In genomic region chr1:151631061-151631460, GRCm38 (mm10) we compare ENCODE assay signal across 22 mouse cellular contexts.
DNase-seq lines count a peak whose midpoint lies in the region; ATAC-seq and TF ChIP-seq lines count a peak whose summit lies in the region.
"Had no signal": no experiment of that assay in that cellular context is flagged by ENCODE, and none has a peak within 500 bp of the region (broad histone marks: within the 10 kb centered on the region; RNA-seq: fewer than 3 reads in every experiment).

No protein-coding gene starts in this region.

- no peak overlapping the region for H3K9ac ChIP-seq in stomach, embryonic 14.5 days (replicated peaks; ENCODE audit: low read depth, low read length)
- H3K9ac ChIP-seq in stomach, postnatal 0 days (ENCODE audit: low read length) = no peak overlapping the region
- H3K9ac ChIP-seq: embryonic facial prominence, embryonic 12.5 days; embryonic facial prominence, embryonic 15.5 days; forebrain, postnatal 0 days; hindbrain, embryonic 12.5 days; intestine, embryonic 15.5 days had no signal

- H3K4me2 ChIP-seq in stomach, embryonic 14.5 days (replicated peaks; ENCODE audit: low read depth, low read length) = no peak overlapping the region
- H3K4me2 ChIP-seq in stomach, postnatal 0 days (replicated peaks; ENCODE audit: low read depth) = no peak overlapping the region
- H3K4me2 ChIP-seq: embryonic facial prominence, embryonic 12.5 days; embryonic facial prominence, embryonic 15.5 days; heart, embryonic 11.5 days; hindbrain, embryonic 12.5 days had no signal

- TF ChIP-seq EP300 in stomach, postnatal 0 days (optimal IDR thresholded peaks at IDR 0.05) = no peak

- DNase-seq in heart, embryonic 10.5 days (ENCODE audit: low spot score) = peak; percentile 17
- DNase-seq in heart, adult 8-10 months (ENCODE audit: low spot score) = no peak
- DNase-seq in kidney, postnatal 10 days = peak; percentile 28
- no peak for DNase-seq in kidney, adult 9 months
- no peak for DNase-seq in stomach, postnatal 0 days (ENCODE audit: low spot score)
- DNase-seq in urinary bladder, postnatal 10 days (ENCODE audit: low spot score) = no peak
- DNase-seq: adrenal gland, adult 2 months; adrenal gland, postnatal 14 days; cerebellum, adult 11 months; cerebellum, adult 2 months; cerebellum, adult 9-11 months; cerebellum, postnatal 25 days; forebrain, postnatal 0 days; gastrocnemius, postnatal 10 days; gastrocnemius, postnatal 36 days had no signal

- WGBS in heart, embryonic 10.5 days = 60% methylated on average over 2 of the region's 2 CpGs
- 13% methylated on average over 2 of the region's 2 CpGs for WGBS in stomach, embryonic 14.5 days
- WGBS in stomach, postnatal 0 days = 21% methylated on average over 2 of the region's 2 CpGs

- TF ChIP-seq CTCF in stomach, postnatal 0 days (IDR thresholded peaks at IDR 0.05; ENCODE audit: low read depth) = no peak

- no peak overlapping the region for H3K4me3 ChIP-seq in heart, embryonic 10.5 days
- no peak overlapping the region for H3K4me3 ChIP-seq in stomach, embryonic 14.5 days (ENCODE audit: low read depth, low read length)
- H3K4me3 ChIP-seq in stomach, postnatal 0 days (ENCODE audit: low read depth, low read length) = no peak overlapping the region
- H3K4me3 ChIP-seq: embryonic facial prominence, embryonic 12.5 days; embryonic facial prominence, embryonic 15.5 days; hindbrain, embryonic 12.5 days; intestine, embryonic 15.5 days had no signal

- no peaks in the 10 kb centered on the region for H3K36me3 ChIP-seq in heart, embryonic 10.5 days
- H3K36me3 ChIP-seq in stomach, embryonic 14.5 days (ENCODE audit: control insufficient read depth, insufficient read depth, low read length) = no peaks in the 10 kb centered on the region
- H3K36me3 ChIP-seq in stomach, postnatal 0 days (ENCODE audit: control insufficient read depth, insufficient read depth, low read length) = no peaks in the 10 kb centered on the region
- H3K36me3 ChIP-seq: embryonic facial prominence, embryonic 12.5 days; embryonic facial prominence, embryonic 15.5 days; hindbrain, embryonic 12.5 days; intestine, embryonic 15.5 days had no signal

- no peaks in the 10 kb centered on the region for H3K27me3 ChIP-seq in heart, embryonic 10.5 days (ENCODE audit: insufficient read depth, poor library complexity, severe bottlenecking)
- no peaks in the 10 kb centered on the region for H3K27me3 ChIP-seq in stomach, embryonic 14.5 days (ENCODE audit: control insufficient read depth, insufficient read depth, low read length)
- no peaks in the 10 kb centered on the region for H3K27me3 ChIP-seq in stomach, postnatal 0 days (ENCODE audit: control insufficient read depth, insufficient read depth, low read length)
- H3K27me3 ChIP-seq: embryonic facial prominence, embryonic 12.5 days; embryonic facial prominence, embryonic 15.5 days; hindbrain, embryonic 12.5 days; intestine, embryonic 15.5 days had no signal

- H3K4me1 ChIP-seq in heart, embryonic 10.5 days = 0 out of 2 replicates have a peak, but pooled peaks cover 4% of the 10 kb centered on the region
- peaks cover 20% of the 10 kb centered on the region; the same call in 1 of the 2 replicates for H3K4me1 ChIP-seq in stomach, embryonic 14.5 days (ENCODE audit: control insufficient read depth, insufficient read depth, low read length)
- H3K4me1 ChIP-seq in stomach, postnatal 0 days (replicated peaks; ENCODE audit: control insufficient read depth, insufficient read depth) = 0 out of 2 replicates have a peak, but pooled peaks cover 5% of the 10 kb centered on the region
- H3K4me1 ChIP-seq: embryonic facial prominence, embryonic 15.5 days; intestine, embryonic 15.5 days had no signal

- no peak for ATAC-seq in stomach, embryonic 14.5 days (ENCODE audit: insufficient number of reproducible peaks, insufficient read depth, low FRiP score, low read depth)
- ATAC-seq in stomach, postnatal 0 days (ENCODE audit: low FRiP score, low TSS enrichment) = no peak
- ATAC-seq: CD4-positive, CD25-positive, alpha-beta regulatory T cell, adult 4 months had no signal

- no peak overlapping the region for H3K27ac ChIP-seq in heart, embryonic 10.5 days
- peak overlapping the region; percentile 12; the same call in 1 of the 2 replicates for H3K27ac ChIP-seq in stomach, embryonic 14.5 days (ENCODE audit: low read length)
- H3K27ac ChIP-seq in stomach, postnatal 0 days (replicated peaks) = no peak overlapping the region
- H3K27ac ChIP-seq: embryonic facial prominence, embryonic 12.5 days; embryonic facial prominence, embryonic 15.5 days; hindbrain, embryonic 12.5 days; intestine, embryonic 15.5 days had no signal

- no peaks in the 10 kb centered on the region for H3K9me3 ChIP-seq in heart, embryonic 10.5 days
- H3K9me3 ChIP-seq in stomach, embryonic 14.5 days (ENCODE audit: control insufficient read depth, low read depth, low read length) = no peaks in the 10 kb centered on the region
- no peaks in the 10 kb centered on the region for H3K9me3 ChIP-seq in stomach, postnatal 0 days (ENCODE audit: control insufficient read depth, low read length)
- H3K9me3 ChIP-seq: embryonic facial prominence, embryonic 12.5 days; embryonic facial prominence, embryonic 15.5 days; hindbrain, embryonic 12.5 days; intestine, embryonic 15.5 days had no signal

Comparison
In these comparisons a context has a peak if more than half of its experiments do, and no peak if none do; other contexts are left out.
1. DNase-seq: peak in heart, embryonic 10.5 days (single experiment) and kidney, postnatal 10 days (single experiment); none in heart, adult 8-10 months (single experiment), kidney, adult 9 months (single experiment), stomach, postnatal 0 days (single experiment) and urinary bladder, postnatal 10 days (single experiment).